In the genomic region with DNA sequence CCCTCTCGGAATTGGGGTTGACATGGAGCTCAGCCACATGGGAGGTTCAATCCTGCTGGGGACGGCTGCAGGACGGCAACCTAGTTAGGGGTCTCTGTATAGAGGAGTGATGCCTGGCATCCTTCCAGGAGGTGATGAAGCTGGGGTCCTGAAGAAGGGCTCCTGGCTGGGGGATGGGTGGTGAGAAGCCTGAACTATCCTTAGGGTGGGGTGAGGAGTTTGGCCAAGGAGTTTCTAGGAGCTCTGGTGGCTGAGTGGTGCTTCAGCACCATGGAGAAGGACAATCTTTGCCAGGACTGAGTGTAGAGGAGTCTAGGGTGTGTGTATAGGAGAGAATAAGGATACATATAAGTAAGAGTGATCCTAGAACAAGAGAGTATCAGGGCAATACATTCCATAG, we compare ENCODE assay signal across 9 mouse cellular contexts. TPM values are rescaled to one million over a fixed set of nuclear protein-coding genes. Genes with fewer than 3 reads are reported as not detected.
DNase-seq lines count a peak whose midpoint lies in the region; ATAC-seq and TF ChIP-seq lines count a peak whose summit lies in the region.
"Had no signal": no experiment of that assay in that cellular context is flagged by ENCODE, and none has a peak within 500 bp of the region (broad histone marks: within the 10 kb centered on the region; RNA-seq: fewer than 3 reads in every experiment).

No protein-coding gene starts in this region.

- H3K4me3 ChIP-seq in liver, embryonic 12.5 days, result no peak overlapping the region
- peak overlapping the region; percentile 44 for H3K4me3 ChIP-seq in forebrain, postnatal 0 days (ENCODE audit: low read depth, low read length)
- peak overlapping the region; percentile 36 for H3K4me3 ChIP-seq in midbrain, embryonic 15.5 days
- H3K4me3 ChIP-seq in heart, embryonic 11.5 days (ENCODE audit: low read depth, low read length), result no peak overlapping the region

- H3K4me2 ChIP-seq in liver, embryonic 12.5 days, result peak overlapping the region; percentile 40
- H3K4me2 ChIP-seq in forebrain, postnatal 0 days (ENCODE audit: low read depth), result peak overlapping the region; percentile 61
- peak overlapping the region; percentile 53 for H3K4me2 ChIP-seq in midbrain, embryonic 15.5 days
- H3K4me2 ChIP-seq in heart, embryonic 11.5 days, result no peak overlapping the region

- peaks cover 25% of the 10 kb centered on the region for H3K4me1 ChIP-seq in liver, embryonic 12.5 days
- H3K4me1 ChIP-seq in forebrain, postnatal 0 days (ENCODE audit: insufficient read depth), result peaks cover 33% of the 10 kb centered on the region; the same call in 1 of the 2 replicates
- peaks cover 46% of the 10 kb centered on the region for H3K4me1 ChIP-seq in midbrain, embryonic 15.5 days
- H3K4me1 ChIP-seq in heart, embryonic 11.5 days (ENCODE audit: control insufficient read depth, insufficient read depth, low read length), result no peaks in the 10 kb centered on the region

- no peak overlapping the region for H3K9ac ChIP-seq in liver, embryonic 12.5 days
- peak overlapping the region; percentile 64 for H3K9ac ChIP-seq in forebrain, postnatal 0 days
- H3K9ac ChIP-seq in midbrain, embryonic 15.5 days, result peak overlapping the region; percentile 26; the same call in 1 of the 2 replicates
- no peak overlapping the region for H3K9ac ChIP-seq in heart, embryonic 11.5 days (ENCODE audit: low read depth, low read length)

- H3K36me3 ChIP-seq in liver, embryonic 12.5 days, result no peaks in the 10 kb centered on the region
- H3K36me3 ChIP-seq in forebrain, postnatal 0 days (ENCODE audit: insufficient read depth), result no peaks in the 10 kb centered on the region
- no peaks in the 10 kb centered on the region for H3K36me3 ChIP-seq in midbrain, embryonic 15.5 days (replicated peaks)
- no peaks in the 10 kb centered on the region for H3K36me3 ChIP-seq in heart, embryonic 11.5 days (ENCODE audit: control insufficient read depth, insufficient read depth, low read length)

- intact Hi-C loops in left cerebral cortex, postnatal 14 days (cut with DNase I), result no loop called here

- H3K9me3 ChIP-seq in liver, embryonic 12.5 days (replicated peaks), result no peaks in the 10 kb centered on the region
- H3K9me3 ChIP-seq in forebrain, postnatal 0 days (ENCODE audit: low read length), result no peaks in the 10 kb centered on the region
- H3K9me3 ChIP-seq in midbrain, embryonic 15.5 days, result no peaks in the 10 kb centered on the region
- no peaks in the 10 kb centered on the region for H3K9me3 ChIP-seq in heart, embryonic 11.5 days (replicated peaks; ENCODE audit: control insufficient read depth, low read length)

- ATAC-seq in liver, embryonic 12.5 days, result no peak
- peak; percentile 8 for ATAC-seq in forebrain, postnatal 0 days
- peak; percentile 18; the same call in 1 of the 2 replicates for ATAC-seq in midbrain, embryonic 15.5 days (replicated peaks)
- ATAC-seq in heart, embryonic 11.5 days (replicated peaks; ENCODE audit: insufficient number of reproducible peaks, low FRiP score, low TSS enrichment), result no peak

- 31% methylated on average over 3 of the region's 3 CpGs for WGBS in liver, embryonic 12.5 days (ENCODE audit: insufficient replicate concordance)
- WGBS in forebrain, postnatal 0 days, result 11% methylated on average over 3 of the region's 3 CpGs
- 7% methylated on average over 3 of the region's 3 CpGs for WGBS in midbrain, embryonic 15.5 days
- WGBS in heart, embryonic 11.5 days (ENCODE audit: insufficient replicate concordance), result 21% methylated on average over 3 of the region's 3 CpGs

- peaks cover 69% of the 10 kb centered on the region for H3K27me3 ChIP-seq in liver, embryonic 12.5 days (replicated peaks)
- H3K27me3 ChIP-seq in forebrain, postnatal 0 days (ENCODE audit: insufficient read depth, low read length), result no peaks in the 10 kb centered on the region
- peaks cover 7% of the 10 kb centered on the region; the same call in 1 of the 2 replicates for H3K27me3 ChIP-seq in midbrain, embryonic 15.5 days (replicated peaks)
- H3K27me3 ChIP-seq in heart, embryonic 11.5 days (ENCODE audit: control insufficient read depth, insufficient read depth, low read length), result peaks cover 51% of the 10 kb centered on the region

- no peak overlapping the region for H3K27ac ChIP-seq in liver, embryonic 12.5 days
- peak overlapping the region; percentile 81 for H3K27ac ChIP-seq in forebrain, postnatal 0 days (ENCODE audit: low read depth, low read length)
- 0 out of 2 replicates have a peak overlapping the region, but pooled peaks have one; percentile 62 for H3K27ac ChIP-seq in midbrain, embryonic 15.5 days
- H3K27ac ChIP-seq in heart, embryonic 11.5 days (ENCODE audit: low read depth, low read length), result no peak overlapping the region

- no peak for TF ChIP-seq CTCF in forebrain, postnatal 0 days (IDR thresholded peaks at IDR 0.05; ENCODE audit: low read depth)

- no peak for DNase-seq in liver
- DNase-seq in c-Kit-positive CD71-negative TER-119-negative erythroid progenitor cells, embryonic 14.5 days (ENCODE audit: low read depth), result peak; percentile 42
- DNase-seq in forebrain, postnatal 0 days, result peak; percentile 46
- no peak for DNase-seq in urinary bladder, postnatal 10 days (ENCODE audit: low spot score)
- no peak for DNase-seq in left cerebral cortex, postnatal 14 days (ENCODE audit: low spot score in 2 of 2)

RNA-seq across cellular contexts. Expression of a gene that starts 0.6 kb away (rescaled TPM):
- 11.9 and 12.0 TPM in 2 replicates for polyA plus RNA-seq in liver, embryonic 12.5 days (2016; fragmentation: Nextera tagmentation; extraction: Ambion mirVana)
- 94.2 and 104 TPM in 2 replicates for total RNA-seq in forebrain, postnatal 0 days (2014; rRNA removed)
- polyA plus RNA-seq in forebrain, postnatal 0 days (2015; fragmentation: Nextera tagmentation; extraction: Ambion mirVana), result 66.2 and 72.4 TPM in 2 replicates
- polyA plus RNA-seq in midbrain, embryonic 15.5 days (2015; fragmentation: Nextera tagmentation; extraction: Ambion mirVana), result 31.4 and 32.2 TPM in 2 replicates
- 5.8 and 5.9 TPM in 2 replicates for polyA plus RNA-seq in heart, embryonic 11.5 days (2014; fragmentation: Nextera tagmentation; extraction: Ambion mirVana)
- 100 to 1,000 TPM; 349 to 363 TPM for total RNA-seq in left cerebral cortex, postnatal 14 days (2021)

RNA-seq across cellular contexts. Expression of a gene that starts 11.4 kb away (rescaled TPM):
- polyA plus RNA-seq in liver, embryonic 12.5 days (2016; fragmentation: Nextera tagmentation; extraction: Ambion mirVana), result not detected in 2 replicates
- total RNA-seq in forebrain, postnatal 0 days (2014; rRNA removed), result not detected in 2 replicates
- polyA plus RNA-seq in forebrain, postnatal 0 days (2015; fragmentation: Nextera tagmentation; extraction: Ambion mirVana), result not detected in 2 replicates
- polyA plus RNA-seq in midbrain, embryonic 15.5 days (2015; fragmentation: Nextera tagmentation; extraction: Ambion mirVana), result not detected in 2 replicates
- polyA plus RNA-seq in heart, embryonic 11.5 days (2014; fragmentation: Nextera tagmentation; extraction: Ambion mirVana), result 0.89 TPM in 1 of 2 replicates, not detected in the other
- total RNA-seq in left cerebral cortex, postnatal 14 days (2021), result not detected
- polyA plus RNA-seq: heart, embryonic 14.5 days had no signal

Comparison
In these comparisons a context has a peak if more than half of its experiments do, and no peak if none do; other contexts are left out.
1. ATAC-seq: peak in forebrain, postnatal 0 days (single experiment) and midbrain, embryonic 15.5 days (single experiment); none in liver, embryonic 12.5 days (single experiment) and heart, embryonic 11.5 days (single experiment).
2. H3K27ac ChIP-seq: peak in forebrain, postnatal 0 days (single experiment) and midbrain, embryonic 15.5 days (single experiment); none in liver, embryonic 12.5 days (single experiment) and heart, embryonic 11.5 days (single experiment).
3. H3K4me3 ChIP-seq: peak in forebrain, postnatal 0 days (single experiment) and midbrain, embryonic 15.5 days (single experiment); none in liver, embryonic 12.5 days (single experiment) and heart, embryonic 11.5 days (single experiment).
4. H3K9ac ChIP-seq: peak in forebrain, postnatal 0 days (single experiment) and midbrain, embryonic 15.5 days (single experiment); none in liver, embryonic 12.5 days (single experiment) and heart, embryonic 11.5 days (single experiment).
5. DNase-seq: peak in c-Kit-positive CD71-negative TER-119-negative erythroid progenitor cells, embryonic 14.5 days (single experiment) and forebrain, postnatal 0 days (single experiment); none in liver (single experiment), urinary bladder, postnatal 10 days (single experiment) and left cerebral cortex, postnatal 14 days (0 of 2).